Mouse (Mus musculus) intestine, embryonic 16.5 days (tissue): Measurements from ENCODE around the gene AL732309.1. TPM values are rescaled to one million over a fixed set of nuclear protein-coding genes. Genes with fewer than 3 reads are reported as not detected.

Experiments used
- ATAC-seq: fragments of 200-750 bp; cut with Nextera tagmentation; 2 replicates; pipeline ENCODE4 v1.8.0; 2017; ENCODE audit warnings: moderate TSS enrichment, moderate library complexity
- H3K27ac ChIP-seq: fragments of 300-500 bp; sonication (generic); 2 replicates; pipeline ENCODE4 v1.5.1; 2014; ENCODE audit warnings: mild to moderate bottlenecking, low read length
- H3K27me3 ChIP-seq: fragments of 300-500 bp; sonication (generic); replicated peaks from 2 replicates; pipeline ENCODE4 v1.6.1; 2014; ENCODE audit warnings: low read length, control low read depth, mixed read lengths; ENCODE audit not compliant: control insufficient read depth, insufficient read depth
- H3K36me3 ChIP-seq: fragments of 300-500 bp; sonication (generic); 2 replicates; pipeline ENCODE4 v1.6.1; 2014; ENCODE audit warnings: low read length, control low read depth; ENCODE audit not compliant: control insufficient read depth, insufficient read depth
- H3K4me1 ChIP-seq: fragments of 300-500 bp; sonication (generic); 2 replicates; pipeline ENCODE4 v1.6.1; 2014; ENCODE audit warnings: low read length, control low read depth, mixed read lengths; ENCODE audit not compliant: control insufficient read depth, insufficient read depth
- H3K4me2 ChIP-seq: fragments of 300-500 bp; sonication (generic); 2 replicates; pipeline ENCODE4 v1.6.1; 2014; ENCODE audit warnings: low read depth, low read length, control low read depth
- H3K4me3 ChIP-seq: fragments of 300-500 bp; sonication (generic); 2 replicates; pipeline ENCODE4 v1.5.1; 2014; ENCODE audit warnings: mild to moderate bottlenecking, low read length
- H3K9ac ChIP-seq: fragments of 300-500 bp; sonication (generic); 2 replicates; pipeline ENCODE4 v1.6.1; 2014; ENCODE audit warnings: low read depth, low read length
- H3K9me3 ChIP-seq: fragments of 300-500 bp; sonication (generic); 2 replicates; pipeline ENCODE4 v1.6.1; 2016; ENCODE audit warnings: low read length, control low read depth; ENCODE audit not compliant: control insufficient read depth
- WGBS: fragments of 180-500 bp; shearing (Covaris S2); extraction: QIAGEN DNeasy Blood & Tissue Kit; methylation state at CpG from one replicate; pipeline ENCODE4 v1.1.7; 2014; 5-methylcytosine and 5-hydroxymethylcytosine counted together
- polyA plus RNA-seq: library from polyadenylated mRNA; unstranded; fragments of >200 nt; fragmentation: Nextera tagmentation; extraction: Ambion mirVana; gene quantifications from 2 replicates; pipeline ENCODE4 v1.2.1, GENCODE M21; 2015

The AL732309.1 gene
- polyA plus RNA-seq, 1 experiment from 2014 or later = 7.3 TPM

- 79% methylated on average over 5 of the region's 5 CpGs for WGBS
- H3K9ac ChIP-seq = no peak overlapping the region
- H3K27me3 ChIP-seq = no peaks in the 10 kb centered on the region
- no peak overlapping the region for H3K4me2 ChIP-seq
- no peak overlapping the region for H3K4me3 ChIP-seq
- no peaks in the 10 kb centered on the region for H3K9me3 ChIP-seq
- peaks cover 28% of the 10 kb centered on the region for H3K4me1 ChIP-seq
- no peak for ATAC-seq
- H3K27ac ChIP-seq = no peak overlapping the region
- 0 out of 2 replicates have a peak, but pooled peaks cover under 1% of the 10 kb centered on the region for H3K36me3 ChIP-seq
These were observed 19.8 kb downstream of the AL732309.1 start for GRCm38 (mm10) chr2:25226864-25227263.

DNA sequence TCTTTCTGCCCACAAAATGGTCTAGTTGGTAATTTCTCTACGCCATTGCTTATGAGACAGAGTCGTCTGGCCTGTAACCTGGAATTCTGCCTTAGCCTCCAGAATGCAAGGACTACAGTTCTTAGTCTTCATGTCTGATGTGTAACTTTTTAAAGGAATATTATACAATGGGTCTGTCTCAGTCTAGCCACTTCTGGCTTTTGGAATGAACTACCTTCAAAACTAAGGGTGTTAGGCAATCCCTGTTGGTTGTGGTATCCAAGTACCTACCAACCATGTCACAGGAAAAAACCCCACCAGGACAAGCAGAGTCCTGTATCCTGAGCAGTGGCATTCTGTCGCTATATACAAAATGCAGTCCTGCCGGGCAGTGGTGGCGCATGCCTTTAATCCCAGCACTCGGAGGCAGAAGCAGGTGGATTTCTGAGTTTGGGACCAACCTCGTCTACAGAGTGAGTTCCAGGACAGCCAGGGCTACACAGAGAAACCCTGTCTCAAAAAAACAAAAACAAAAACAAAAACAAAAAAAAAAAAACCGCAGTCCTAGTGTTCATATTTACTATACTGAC lies 20.8 kb downstream of the AL732309.1 start:
- 75% methylated on average over 8 of the region's 8 CpGs for WGBS
- no peaks in the 10 kb centered on the region for H3K27me3 ChIP-seq
- ATAC-seq = no peak
- peak overlapping the region; percentile 56 for H3K4me2 ChIP-seq
- peak overlapping the region; percentile 99 for H3K27ac ChIP-seq
- H3K4me3 ChIP-seq = peak overlapping the region; percentile 65
- no peaks in the 10 kb centered on the region for H3K9me3 ChIP-seq
- H3K9ac ChIP-seq = peak overlapping the region; percentile 76
- H3K4me1 ChIP-seq = peaks cover 34% of the 10 kb centered on the region
- H3K36me3 ChIP-seq = 0 out of 2 replicates have a peak, but pooled peaks cover 4% of the 10 kb centered on the region

- no peaks in the 10 kb centered on the region for H3K27me3 ChIP-seq
- peaks cover 34% of the 10 kb centered on the region for H3K4me1 ChIP-seq
- peak; percentile 94 for ATAC-seq
- H3K36me3 ChIP-seq = 0 out of 2 replicates have a peak, but pooled peaks cover 4% of the 10 kb centered on the region
- peak overlapping the region; percentile 65 for H3K4me3 ChIP-seq
- no peaks in the 10 kb centered on the region for H3K9me3 ChIP-seq
- H3K27ac ChIP-seq = peak overlapping the region; percentile 99
- peak overlapping the region; percentile 56 for H3K4me2 ChIP-seq
- peak overlapping the region; percentile 76 for H3K9ac ChIP-seq
- WGBS = 2% methylated on average over 41 of the region's 41 CpGs
These were observed 21.6 kb downstream of the AL732309.1 start for GRCm38 (mm10) chr2:25224766-25225752.

DNA sequence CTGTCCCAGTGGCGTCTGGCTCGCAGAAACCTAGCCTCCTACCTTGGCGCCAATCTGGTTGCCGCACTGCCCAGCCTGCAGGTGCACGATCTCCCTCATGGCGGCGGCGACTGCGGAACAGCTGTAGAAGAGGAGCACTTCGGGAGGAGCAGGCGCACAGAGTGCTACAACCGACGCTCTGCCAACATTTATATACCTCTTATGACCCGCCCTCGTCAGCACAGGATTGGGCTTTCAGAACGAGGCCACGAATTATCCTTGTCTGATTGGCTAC lies 22.2 kb downstream of the AL732309.1 start, which contains the start of gene Tubb4b:
Gene Tubb4b (minus strand): TSS at position 211 of the 274 bp plus-strand sequence.
- under 1% methylated on average over 17 of the region's 17 CpGs for WGBS
- Histone ChIP-seq H3K9ac (peak within 1 kb of the TSS; percentile 89), H3K27me3 (no peaks in the 10 kb centered on the region), H3K27ac (peak within 1 kb of the TSS; percentile 99), H3K4me3 (peak within 1 kb of the TSS; percentile 86), H3K4me2 (peak within 1 kb of the TSS; percentile 73), H3K9me3 (no peaks in the 10 kb centered on the region), H3K36me3 (0 out of 2 replicates have a peak, but pooled peaks cover 4% of the 10 kb centered on the region), H3K4me1 (peaks cover 34% of the 10 kb centered on the region)
- no peak for ATAC-seq

- Histone ChIP-seq H3K27ac (peak overlapping the region; percentile 98), H3K4me1 (peaks cover 29% of the 10 kb centered on the region), H3K9ac (peak overlapping the region; percentile 89), H3K27me3 (no peaks in the 10 kb centered on the region), H3K4me2 (peak overlapping the region; percentile 73), H3K36me3 (0 out of 2 replicates have a peak, but pooled peaks cover 4% of the 10 kb centered on the region), H3K4me3 (peak overlapping the region; percentile 86), H3K9me3 (no peaks in the 10 kb centered on the region)
- ATAC-seq = peak; percentile 69
- WGBS = 1% methylated on average over 50 of the region's 53 CpGs
These were observed 22.8 kb downstream of the AL732309.1 start for GRCm38 (mm10) chr2:25223681-25224491.

DNA sequence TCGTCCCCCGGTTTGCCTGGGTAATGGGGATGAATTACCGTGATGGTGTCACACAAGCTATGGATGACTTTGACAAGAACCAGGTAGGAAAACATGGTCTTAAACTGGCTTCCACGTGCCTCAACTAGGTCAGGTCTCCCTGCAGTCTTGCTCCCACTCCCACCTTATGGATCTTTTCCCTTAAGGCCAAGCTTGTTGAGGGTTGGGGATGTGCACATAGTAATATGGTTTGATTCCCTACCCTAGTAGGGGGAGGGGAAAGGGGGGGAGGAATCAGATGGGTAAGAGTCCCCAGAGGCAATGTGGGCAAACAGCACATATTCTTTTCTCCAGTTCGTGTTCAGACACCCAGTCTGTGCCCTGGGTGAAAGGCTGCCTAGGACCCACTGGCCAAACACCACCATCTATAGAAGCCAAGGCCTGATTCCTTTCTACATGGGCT lies 25.3 kb downstream of the AL732309.1 start:
- H3K9me3 ChIP-seq = no peaks in the 10 kb centered on the region
- WGBS = 67% methylated on average over 5 of the region's 5 CpGs
- H3K4me3 ChIP-seq = no peak overlapping the region
- H3K27me3 ChIP-seq = no peaks in the 10 kb centered on the region
- H3K9ac ChIP-seq = no peak overlapping the region
- H3K36me3 ChIP-seq = 0 out of 2 replicates have a peak, but pooled peaks cover 4% of the 10 kb centered on the region
- H3K4me1 ChIP-seq = peaks cover 20% of the 10 kb centered on the region
- no peak for ATAC-seq
- no peak overlapping the region for H3K27ac ChIP-seq
- no peak overlapping the region for H3K4me2 ChIP-seq

DNA sequence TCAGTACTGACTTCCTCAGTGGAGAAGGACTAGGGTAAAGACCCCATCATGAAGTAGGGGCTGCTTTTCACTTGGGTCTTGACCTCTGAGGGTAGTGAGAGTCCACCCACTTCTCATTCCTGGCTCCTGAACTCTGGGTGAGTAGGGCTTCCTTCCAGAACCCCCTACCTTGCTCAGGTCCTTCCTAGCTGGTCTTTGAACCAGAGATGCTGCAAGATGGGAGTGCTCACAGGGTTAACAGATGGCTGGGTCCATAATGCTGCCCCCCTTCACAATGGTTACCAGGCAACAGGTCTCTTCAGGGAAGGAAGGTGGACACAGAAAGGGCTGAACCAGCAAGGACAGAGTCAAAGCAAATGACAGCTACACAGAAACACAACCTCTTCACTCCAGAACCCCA lies 28.2 kb downstream of the AL732309.1 start, which contains the start of gene Fam166a:
Gene Fam166a (plus strand): TSS at position 301 of the 400 bp plus-strand sequence.
- Histone ChIP-seq H3K27ac (no peak within 1 kb of the TSS), H3K27me3 (no peaks in the 10 kb centered on the region), H3K9ac (no peak within 1 kb of the TSS), H3K9me3 (no peaks in the 10 kb centered on the region), H3K4me2 (no peak within 1 kb of the TSS), H3K4me3 (no peak within 1 kb of the TSS), H3K4me1 (peaks cover 13% of the 10 kb centered on the region; the same call in 1 of the 2 replicates), H3K36me3 (0 out of 2 replicates have a peak, but pooled peaks cover 4% of the 10 kb centered on the region)
- ATAC-seq = no peak

DNA sequence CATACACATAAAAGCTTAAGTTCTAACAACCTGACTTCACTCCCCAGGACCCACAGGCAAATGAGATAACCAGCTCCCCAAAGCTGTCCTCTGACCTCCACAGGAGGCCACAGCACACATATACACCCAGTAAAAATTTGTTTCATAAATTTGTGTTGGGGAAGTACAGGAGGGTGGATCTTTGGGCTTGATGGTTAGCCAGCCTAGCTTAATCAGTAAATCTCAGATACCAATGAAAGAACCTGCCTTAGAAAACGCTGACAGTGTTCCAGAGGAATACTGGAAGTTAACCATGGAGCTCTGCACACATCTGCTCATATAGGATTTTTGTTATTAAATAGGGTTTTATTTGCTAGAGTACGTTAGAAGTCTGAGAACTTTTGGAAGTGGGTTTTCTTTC lies 29.0 kb downstream of the AL732309.1 start:
- 57% methylated on average over 2 of the region's 2 CpGs for WGBS
- no peak for ATAC-seq
- H3K4me3 ChIP-seq = no peak overlapping the region
- H3K4me1 ChIP-seq = peaks cover 10% of the 10 kb centered on the region; the same call in 1 of the 2 replicates
- 0 out of 2 replicates have a peak, but pooled peaks cover 4% of the 10 kb centered on the region for H3K36me3 ChIP-seq
- no peak overlapping the region for H3K9ac ChIP-seq
- H3K9me3 ChIP-seq = no peaks in the 10 kb centered on the region
- no peaks in the 10 kb centered on the region for H3K27me3 ChIP-seq
- H3K4me2 ChIP-seq = no peak overlapping the region
- no peak overlapping the region for H3K27ac ChIP-seq
